8 mouse cellular contexts compared by ENCODE assay signal in the genomic region with DNA sequence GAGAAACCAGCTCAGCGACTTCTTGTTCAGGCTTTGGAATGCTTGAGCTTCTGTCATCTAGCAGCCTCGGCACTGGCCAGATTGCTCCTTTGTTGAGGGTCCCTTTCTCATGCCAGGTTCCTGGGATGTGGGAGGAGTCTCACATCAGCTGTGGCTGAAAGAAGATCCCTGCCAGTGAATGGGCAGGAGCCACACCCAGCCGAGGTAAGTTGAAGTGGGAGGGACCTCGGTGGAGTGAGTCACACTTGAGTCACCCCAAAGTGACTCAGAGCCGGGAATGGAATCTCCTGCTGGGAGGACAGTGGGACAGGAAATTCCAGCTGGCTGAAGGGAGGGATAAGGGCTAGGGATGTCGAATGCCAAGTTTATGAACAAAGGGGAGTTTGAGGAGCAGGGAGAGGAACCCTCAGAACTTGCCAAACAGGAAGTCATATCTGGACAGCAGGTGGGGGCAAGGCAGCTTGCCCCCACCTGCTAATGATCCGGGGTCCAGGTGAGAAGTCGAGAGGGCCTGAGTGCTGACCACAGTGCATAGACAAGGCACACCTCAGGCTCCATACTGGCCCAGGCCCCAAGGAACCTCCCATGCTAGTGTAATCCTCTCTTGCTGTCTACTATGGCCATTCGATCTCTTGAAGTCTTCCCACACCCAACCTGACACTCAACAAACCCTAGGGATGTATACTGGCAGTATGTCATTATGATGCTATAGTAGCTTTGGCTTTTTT. TPM values are rescaled to one million over a fixed set of nuclear protein-coding genes. Genes with fewer than 3 reads are reported as not detected.
DNase-seq lines count a peak whose midpoint lies in the region; ATAC-seq and TF ChIP-seq lines count a peak whose summit lies in the region.

No protein-coding gene starts in this region.

- H3K36me3 ChIP-seq in hindbrain, embryonic 10.5 days: no peaks in the 10 kb centered on the region
- no peaks in the 10 kb centered on the region for H3K36me3 ChIP-seq in hindbrain, embryonic 12.5 days
- no peaks in the 10 kb centered on the region for H3K36me3 ChIP-seq in intestine, embryonic 16.5 days (ENCODE audit: control insufficient read depth, insufficient read depth, low read length)
- no peaks in the 10 kb centered on the region for H3K36me3 ChIP-seq in lung, embryonic 14.5 days (ENCODE audit: insufficient read depth)

- ATAC-seq in hindbrain, embryonic 12.5 days (ENCODE audit: low FRiP score): no peak
- ATAC-seq in intestine, embryonic 16.5 days: peak; percentile 87
- ATAC-seq in lung, embryonic 14.5 days (ENCODE audit: insufficient read depth): peak; percentile 94

- no peak overlapping the region for H3K9ac ChIP-seq in hindbrain, embryonic 12.5 days
- H3K9ac ChIP-seq in intestine, embryonic 16.5 days (ENCODE audit: low read depth, low read length): no peak overlapping the region
- no peak overlapping the region for H3K9ac ChIP-seq in lung, embryonic 14.5 days

- H3K9me3 ChIP-seq in hindbrain, embryonic 10.5 days: no peaks in the 10 kb centered on the region
- H3K9me3 ChIP-seq in hindbrain, embryonic 12.5 days (replicated peaks): no peaks in the 10 kb centered on the region
- no peaks in the 10 kb centered on the region for H3K9me3 ChIP-seq in intestine, embryonic 16.5 days (ENCODE audit: control insufficient read depth, low read length)
- H3K9me3 ChIP-seq in lung, embryonic 14.5 days (ENCODE audit: low read depth, low read length): no peaks in the 10 kb centered on the region

- H3K27ac ChIP-seq in hindbrain, embryonic 10.5 days: peak overlapping the region; percentile 41; the same call in 1 of the 2 replicates
- H3K27ac ChIP-seq in hindbrain, embryonic 12.5 days: no peak overlapping the region
- peak overlapping the region; percentile 61 for H3K27ac ChIP-seq in intestine, embryonic 16.5 days (ENCODE audit: low read length)
- H3K27ac ChIP-seq in lung, embryonic 14.5 days (ENCODE audit: low read depth): peak overlapping the region; percentile 89

- H3K4me2 ChIP-seq in hindbrain, embryonic 12.5 days (replicated peaks): no peak overlapping the region
- H3K4me2 ChIP-seq in intestine, embryonic 16.5 days (ENCODE audit: low read depth, low read length): peak overlapping the region; percentile 20; the same call in 1 of the 2 replicates
- H3K4me2 ChIP-seq in lung, embryonic 14.5 days: peak overlapping the region; percentile 23; the same call in 1 of the 2 replicates

- DNase-seq in hindbrain, embryonic 10.5 days (ENCODE audit: low spot score): peak; percentile 39
- DNase-seq in adrenal gland, adult 18-20 months (ENCODE audit: low spot score in 2 of 2): peak; percentile 39 to 41
- DNase-seq in gastrocnemius, adult 8-10 months (ENCODE audit: low spot score in 2 of 2): peak; percentile 10
- DNase-seq in lung, embryonic 14.5 days: peak; percentile 87
- peak; percentile 41 to 48 for DNase-seq in urinary bladder, postnatal 36 days (ENCODE audit: low spot score in 2 of 2)
- DNase-seq in spleen, adult 18-20 months: no peak

- H3K27me3 ChIP-seq in hindbrain, embryonic 10.5 days (ENCODE audit: insufficient read depth, poor library complexity, severe bottlenecking): no peaks in the 10 kb centered on the region
- H3K27me3 ChIP-seq in hindbrain, embryonic 12.5 days: no peaks in the 10 kb centered on the region
- H3K27me3 ChIP-seq in intestine, embryonic 16.5 days (replicated peaks; ENCODE audit: control insufficient read depth, insufficient read depth, low read length): no peaks in the 10 kb centered on the region
- no peaks in the 10 kb centered on the region for H3K27me3 ChIP-seq in lung, embryonic 14.5 days (ENCODE audit: insufficient read depth, low read length)

- peaks cover 11% of the 10 kb centered on the region for H3K4me1 ChIP-seq in hindbrain, embryonic 10.5 days (replicated peaks)
- H3K4me1 ChIP-seq in hindbrain, embryonic 12.5 days: peaks cover 4% of the 10 kb centered on the region; the same call in 1 of the 2 replicates
- H3K4me1 ChIP-seq in intestine, embryonic 16.5 days (ENCODE audit: control insufficient read depth, insufficient read depth, low read length): peaks cover 11% of the 10 kb centered on the region; the same call in 1 of the 2 replicates
- peaks cover 9% of the 10 kb centered on the region for H3K4me1 ChIP-seq in lung, embryonic 14.5 days (ENCODE audit: insufficient read depth)

- WGBS in hindbrain, embryonic 10.5 days: 14% methylated on average over 9 of the region's 9 CpGs
- 16% methylated on average over 9 of the region's 9 CpGs for WGBS in hindbrain, embryonic 12.5 days
- 13% methylated on average over 9 of the region's 9 CpGs for WGBS in intestine, embryonic 16.5 days
- whole genome bisulfite sequencing in lung, embryonic 14.5 days: 13% methylated on average over 9 of the region's 9 CpGs

- H3K4me3 ChIP-seq in hindbrain, embryonic 10.5 days: no peak overlapping the region
- H3K4me3 ChIP-seq in hindbrain, embryonic 12.5 days: no peak overlapping the region
- no peak overlapping the region for H3K4me3 ChIP-seq in intestine, embryonic 16.5 days (ENCODE audit: low read length)
- H3K4me3 ChIP-seq in lung, embryonic 14.5 days (ENCODE audit: low read depth, low read length): no peak overlapping the region

- no peak for TF ChIP-seq CTCF in lung, embryonic 14.5 days (IDR thresholded peaks at IDR 0.05; ENCODE audit: low read depth)

RNA-seq across cellular contexts. Expression of gene Kcmf1, which starts 27.1 kb away (rescaled TPM):
- polyA plus RNA-seq in hindbrain, embryonic 10.5 days (2016; fragmentation: Nextera tagmentation; extraction: Ambion mirVana): 24.2 and 28.7 TPM in 2 replicates
- polyA plus RNA-seq in hindbrain, embryonic 12.5 days (2016; fragmentation: Nextera tagmentation; extraction: Ambion mirVana): 46.5 and 49.0 TPM in 2 replicates
- total RNA-seq in adrenal gland, adult 18-20 months (2021): 100 to 1,000 TPM in 1 of 2 experiments, 10 to 100 TPM in 1; 95.6 to 101 TPM
- 100 to 1,000 TPM; 181 to 260 (median 210) TPM for total RNA-seq in gastrocnemius, adult 8-10 months (2022)
- polyA plus RNA-seq in intestine, embryonic 16.5 days (2015; fragmentation: Nextera tagmentation; extraction: Ambion mirVana): 23.8 and 24.6 TPM in 2 replicates
- 58.5 and 65.4 TPM in 2 replicates for polyA plus RNA-seq in lung, embryonic 14.5 days (2014; fragmentation: Nextera tagmentation; extraction: Ambion mirVana)

RNA-seq across cellular contexts. Expression of gene Tmsb10, which starts 31.6 kb away (rescaled TPM):
- polyA plus RNA-seq in hindbrain, embryonic 10.5 days (2016; fragmentation: Nextera tagmentation; extraction: Ambion mirVana): 3,283 and 4,408 TPM in 2 replicates
- polyA plus RNA-seq in hindbrain, embryonic 12.5 days (2016; fragmentation: Nextera tagmentation; extraction: Ambion mirVana): 5,652 and 6,223 TPM in 2 replicates
- total RNA-seq in adrenal gland, adult 18-20 months (2021): 100 to 1,000 TPM; 151 to 215 TPM
- total RNA-seq in gastrocnemius, adult 8-10 months (2022): 10 to 100 TPM; 16.2 to 39.9 (median 26.6) TPM
- 1,797 and 1,804 TPM in 2 replicates for polyA plus RNA-seq in intestine, embryonic 16.5 days (2015; fragmentation: Nextera tagmentation; extraction: Ambion mirVana)
- 3,115 and 3,305 TPM in 2 replicates for polyA plus RNA-seq in lung, embryonic 14.5 days (2014; fragmentation: Nextera tagmentation; extraction: Ambion mirVana)

Comparison
In these comparisons a context has a peak if more than half of its experiments do, and no peak if none do; other contexts are left out.
1. DNase-seq: peak in hindbrain, embryonic 10.5 days (single experiment), adrenal gland, adult 18-20 months (2 of 2), gastrocnemius, adult 8-10 months (2 of 2), lung, embryonic 14.5 days (single experiment) and urinary bladder, postnatal 36 days (2 of 2); none in spleen, adult 18-20 months (0 of 2).